Mouse (Mus musculus): ENCODE data around the gene Mrgprh. TPM values are rescaled to one million over a fixed set of nuclear protein-coding genes. Genes with fewer than 3 reads are reported as not detected.

Gene Mrgprh
- polyA plus RNA-seq, 1 experiment from 2014 or later, result not detected

- Histone ChIP-seq H3K4me1 (ENCODE audit: insufficient read depth, low read depth, low read length) (no peaks in the 10 kb centered on the region; the same call in 1 of the 2 replicates), H3K9ac (replicated peaks; ENCODE audit: low read depth) (no peak overlapping the region), H3K27me3 (replicated peaks; ENCODE audit: insufficient read depth, low read length) (no peaks in the 10 kb centered on the region), H3K4me2 (replicated peaks; ENCODE audit: low read depth, low read length) (no peak overlapping the region), H3K4me3 (ENCODE audit: low read depth, low read length) (no peak overlapping the region), H3K27ac (ENCODE audit: low read length) (no peak overlapping the region), H3K36me3 (ENCODE audit: insufficient read depth, low read length) (peaks cover 2% of the 10 kb centered on the region), H3K9me3 (ENCODE audit: low read length) (no peaks in the 10 kb centered on the region)
- TF ChIP-seq CTCF (IDR thresholded peaks at IDR 0.05), result no peak
- no peak for TF ChIP-seq EP300 (IDR thresholded peaks at IDR 0.05)
- 82% methylated on average over 4 of the region's 4 CpGs for WGBS
- DNase-seq (ENCODE audit: low spot score) (no peak), ATAC-seq (no peak)
Measured at GRCm38 (mm10) chr17:12905810-12906209, 30.0 kb downstream of the Mrgprh start.

- DNase-seq (ENCODE audit: low spot score) (no peak), ATAC-seq (no peak)
- Histone ChIP-seq H3K4me3 (ENCODE audit: low read depth, low read length) (no peak overlapping the region), H3K4me2 (replicated peaks; ENCODE audit: low read depth, low read length) (no peak overlapping the region), H3K27ac (ENCODE audit: low read length) (no peak overlapping the region), H3K9ac (replicated peaks; ENCODE audit: low read depth) (no peak overlapping the region), H3K27me3 (replicated peaks; ENCODE audit: insufficient read depth, low read length) (no peaks in the 10 kb centered on the region), H3K36me3 (ENCODE audit: insufficient read depth, low read length) (peaks cover 6% of the 10 kb centered on the region), H3K4me1 (ENCODE audit: insufficient read depth, low read depth, low read length) (no peaks in the 10 kb centered on the region; the same call in 1 of the 2 replicates), H3K9me3 (ENCODE audit: low read length) (no peaks in the 10 kb centered on the region)
- TF ChIP-seq CTCF (IDR thresholded peaks at IDR 0.05) (no peak), EP300 (IDR thresholded peaks at IDR 0.05) (no peak)
- WGBS, result 91% methylated on average over 9 of the region's 9 CpGs
Measured at GRCm38 (mm10) chr17:12906436-12906835, 30.6 kb downstream of the Mrgprh start.

GRCm38 (mm10) chr17:12909361-12910280 lies 33.8 kb downstream of the Mrgprh start, which contains the start of gene Pnldc1:
Gene Pnldc1 (minus strand): TSS chr17:12910230.
- Histone ChIP-seq H3K27ac (ENCODE audit: low read length) (no peak within 1 kb of the TSS), H3K4me2 (replicated peaks; ENCODE audit: low read depth, low read length) (no peak within 1 kb of the TSS), H3K27me3 (replicated peaks; ENCODE audit: insufficient read depth, low read length) (no peaks in the 10 kb centered on the region), H3K9me3 (ENCODE audit: low read length) (no peaks in the 10 kb centered on the region), H3K4me3 (ENCODE audit: low read depth, low read length) (no peak within 1 kb of the TSS), H3K4me1 (ENCODE audit: insufficient read depth, low read depth, low read length) (no peaks in the 10 kb centered on the region; the same call in 1 of the 2 replicates), H3K9ac (replicated peaks; ENCODE audit: low read depth) (no peak within 1 kb of the TSS), H3K36me3 (ENCODE audit: insufficient read depth, low read length) (peaks cover 17% of the 10 kb centered on the region)
- no peak for DNase-seq (ENCODE audit: low spot score)
- WGBS, result 82% methylated on average over 35 of the region's 35 CpGs
- TF ChIP-seq CTCF (IDR thresholded peaks at IDR 0.05) (no peak), EP300 (IDR thresholded peaks at IDR 0.05) (no peak)
- ATAC-seq, result no peak

- TF ChIP-seq CTCF (IDR thresholded peaks at IDR 0.05), result no peak
- TF ChIP-seq EP300 (IDR thresholded peaks at IDR 0.05), result no peak
- Histone ChIP-seq H3K4me2 (replicated peaks; ENCODE audit: low read depth, low read length) (no peak overlapping the region), H3K27ac (ENCODE audit: low read length) (no peak overlapping the region), H3K4me3 (ENCODE audit: low read depth, low read length) (no peak overlapping the region), H3K36me3 (ENCODE audit: insufficient read depth, low read length) (peaks cover 17% of the 10 kb centered on the region), H3K27me3 (replicated peaks; ENCODE audit: insufficient read depth, low read length) (no peaks in the 10 kb centered on the region), H3K9me3 (ENCODE audit: low read length) (no peaks in the 10 kb centered on the region), H3K9ac (replicated peaks; ENCODE audit: low read depth) (no peak overlapping the region), H3K4me1 (ENCODE audit: insufficient read depth, low read depth, low read length) (peaks cover 3% of the 10 kb centered on the region; the same call in 1 of the 2 replicates)
- DNase-seq (ENCODE audit: low spot score), result no peak
- WGBS, result 79% methylated on average over 8 of the region's 8 CpGs
- ATAC-seq, result no peak
Measured at GRCm38 (mm10) chr17:12910391-12910790, 34.6 kb downstream of the Mrgprh start.

GRCm38 (mm10) chr17:12915488-12915880 lies 39.6 kb downstream of the Mrgprh start, which contains the start of gene Tcp1:
Gene Tcp1 (plus strand): TSS chr17:12915701.
- ATAC-seq (no peak), DNase-seq (ENCODE audit: low spot score) (no peak)
- Histone ChIP-seq H3K4me3 (ENCODE audit: low read depth, low read length) (peak within 1 kb of the TSS; percentile 89), H3K9ac (replicated peaks; ENCODE audit: low read depth) (peak within 1 kb of the TSS; percentile 93), H3K9me3 (ENCODE audit: low read length) (no peaks in the 10 kb centered on the region), H3K36me3 (ENCODE audit: insufficient read depth, low read length) (peaks cover 27% of the 10 kb centered on the region), H3K27ac (ENCODE audit: low read length) (peak within 1 kb of the TSS; percentile 94), H3K27me3 (replicated peaks; ENCODE audit: insufficient read depth, low read length) (no peaks in the 10 kb centered on the region), H3K4me2 (replicated peaks; ENCODE audit: low read depth, low read length) (peak within 1 kb of the TSS; percentile 82), H3K4me1 (ENCODE audit: insufficient read depth, low read depth, low read length) (peaks cover 3% of the 10 kb centered on the region; the same call in 1 of the 2 replicates)
- no peak for TF ChIP-seq CTCF (IDR thresholded peaks at IDR 0.05)
- TF ChIP-seq EP300 (IDR thresholded peaks at IDR 0.05), result no peak
- WGBS, result 2% methylated on average over 18 of the region's 18 CpGs

- Histone ChIP-seq H3K4me1 (ENCODE audit: insufficient read depth, low read depth, low read length) (peaks cover 3% of the 10 kb centered on the region; the same call in 1 of the 2 replicates), H3K9ac (replicated peaks; ENCODE audit: low read depth) (peak within 1 kb of the TSS; percentile 93), H3K4me3 (ENCODE audit: low read depth, low read length) (peak within 1 kb of the TSS; percentile 89), H3K27ac (ENCODE audit: low read length) (peak within 1 kb of the TSS; percentile 94), H3K9me3 (ENCODE audit: low read length) (no peaks in the 10 kb centered on the region), H3K4me2 (replicated peaks; ENCODE audit: low read depth, low read length) (peak within 1 kb of the TSS; percentile 82), H3K36me3 (ENCODE audit: insufficient read depth, low read length) (peaks cover 22% of the 10 kb centered on the region), H3K27me3 (replicated peaks; ENCODE audit: insufficient read depth, low read length) (no peaks in the 10 kb centered on the region)
- peak; percentile 99 for ATAC-seq
- peak; percentile 100 for DNase-seq (ENCODE audit: low spot score)
- under 1% methylated on average over 56 of the region's 56 CpGs for WGBS
- TF ChIP-seq EP300 (IDR thresholded peaks at IDR 0.05), result no peak
- TF ChIP-seq CTCF (IDR thresholded peaks at IDR 0.05), result no peak
Measured at GRCm38 (mm10) chr17:12915881-12916583, 40.2 kb downstream of the Mrgprh start, which contains the start of gene Mrpl18. Gene Mrpl18 (minus strand): TSS chr17:12916345.
